Mouse (Mus musculus): ENCODE results near the gene Ccnd2. TPM values are rescaled to one million over a fixed set of nuclear protein-coding genes. Genes with fewer than 3 reads are reported as not detected.

Ccnd2 gene
- polyA plus RNA-seq, 1 experiment, result 42.9 TPM

DNA sequence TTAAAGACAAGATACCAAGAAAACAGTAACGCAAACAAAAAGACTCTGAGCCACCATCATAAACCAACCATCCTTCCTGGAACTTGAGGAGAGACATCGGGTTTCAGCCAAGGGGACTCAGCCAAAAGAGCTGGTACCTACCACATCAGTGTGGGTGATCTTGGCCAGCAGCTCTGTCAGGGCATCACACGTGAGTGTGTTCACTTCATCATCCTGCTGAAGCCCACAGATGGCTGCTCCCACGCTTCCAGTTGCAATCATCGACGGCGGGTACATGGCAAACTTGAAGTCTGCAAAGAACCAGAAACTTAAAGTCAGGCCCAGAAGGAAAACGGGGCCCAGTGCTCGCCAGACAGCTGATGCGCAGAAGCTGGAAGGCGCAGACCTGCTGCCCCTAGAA, 13.0 kb downstream of the Ccnd2 start:
- Histone ChIP-seq H3K27me3 (ENCODE audit: control insufficient read depth, insufficient read depth, low read length) (no peaks in the 10 kb centered on the region), H3K4me1 (ENCODE audit: control insufficient read depth, insufficient read depth, insufficient read length, low read length) (peaks cover 9% of the 10 kb centered on the region; the same call in 1 of the 2 replicates), H3K27ac (ENCODE audit: insufficient read depth, low read depth, low read length) (no peak overlapping the region), H3K4me3 (ENCODE audit: low read depth, low read length) (no peak overlapping the region), H3K36me3 (ENCODE audit: control insufficient read depth, insufficient read depth, low read length) (peaks cover 76% of the 10 kb centered on the region)
- TF ChIP-seq CTCF (IDR thresholded peaks at IDR 0.05; ENCODE audit: extremely low read depth, insufficient read length, insufficient replicate concordance, low read depth, low read length) (no peak), POLR2A (IDR thresholded peaks at IDR 0.05; ENCODE audit: low read depth, low read length) (no peak)
- 92% methylated on average over 11 of the region's 11 CpGs for WGBS

DNA sequence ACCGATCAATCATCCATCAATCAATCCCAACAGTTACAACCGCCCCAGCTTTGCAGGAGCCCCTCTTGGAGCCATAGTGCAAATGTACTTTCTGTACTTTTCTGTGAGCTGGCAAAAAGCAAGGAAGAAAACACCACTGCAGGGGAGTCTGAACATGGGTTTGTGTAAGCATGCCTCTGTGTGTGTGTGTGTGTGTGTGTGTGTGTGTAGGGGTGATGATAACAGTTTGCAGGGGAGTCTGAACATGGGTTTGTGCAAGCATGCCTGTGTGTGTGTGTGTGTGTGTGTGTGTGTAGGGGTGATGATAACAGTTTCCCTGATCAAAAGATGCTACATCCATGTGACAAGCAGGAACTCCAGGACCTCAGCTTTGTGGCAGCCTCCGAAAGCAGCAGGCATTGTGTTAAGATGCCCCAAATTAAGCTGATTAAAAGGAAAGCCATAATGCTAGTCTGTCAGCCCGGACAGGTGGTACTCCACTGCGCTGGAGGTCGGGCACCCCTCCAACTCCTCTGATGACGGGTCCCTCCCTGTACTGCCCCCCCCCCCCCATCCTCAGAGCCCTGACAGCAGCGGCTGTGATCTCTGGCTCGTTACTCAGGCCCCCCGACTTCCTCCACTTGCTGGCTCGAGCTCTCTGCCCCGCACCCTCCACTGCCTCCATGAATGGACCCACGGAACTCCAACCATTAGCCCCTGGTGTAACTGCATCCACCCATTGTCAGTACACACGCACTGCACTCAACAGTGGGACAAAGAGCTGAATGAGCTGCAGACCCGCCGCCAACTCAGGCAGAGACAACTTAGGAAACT, 18.4 kb downstream of the Ccnd2 start:
- no peak overlapping the region for H3K4me3 ChIP-seq (ENCODE audit: low read depth, low read length)
- H3K36me3 ChIP-seq (ENCODE audit: control insufficient read depth, insufficient read depth, low read length), result peaks cover 78% of the 10 kb centered on the region
- H3K27ac ChIP-seq (ENCODE audit: insufficient read depth, low read depth, low read length), result no peak overlapping the region
- no peaks in the 10 kb centered on the region for H3K27me3 ChIP-seq (ENCODE audit: control insufficient read depth, insufficient read depth, low read length)
- WGBS, result 73% methylated on average over 16 of the region's 16 CpGs
- TF ChIP-seq POLR2A (IDR thresholded peaks at IDR 0.05; ENCODE audit: low read depth, low read length) (no peak), CTCF (IDR thresholded peaks at IDR 0.05; ENCODE audit: extremely low read depth, insufficient read length, insufficient replicate concordance, low read depth, low read length) (no peak)
- H3K4me1 ChIP-seq (ENCODE audit: control insufficient read depth, insufficient read depth, insufficient read length, low read length), result no peaks in the 10 kb centered on the region; the same call in 1 of the 2 replicates

DNA sequence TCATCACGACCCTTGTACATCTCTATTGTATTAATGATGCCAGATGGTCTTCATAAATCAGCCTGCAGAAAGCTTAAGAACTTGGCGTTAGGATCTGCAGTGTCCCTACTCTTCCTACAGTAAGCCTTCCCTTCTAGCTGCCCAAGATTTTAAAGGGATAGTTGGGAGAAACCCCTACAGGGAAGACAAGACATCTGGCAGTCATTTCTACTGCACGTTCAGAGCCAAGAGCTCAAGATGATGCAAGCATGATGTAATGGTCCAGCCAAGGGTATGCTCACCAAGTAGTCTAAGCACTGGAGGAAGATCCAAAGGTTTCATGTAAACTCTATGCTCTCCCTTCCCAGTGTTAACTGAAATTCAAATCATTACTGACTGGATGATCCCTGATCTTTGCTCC, 19.3 kb downstream of the Ccnd2 start:
- Histone ChIP-seq H3K36me3 (ENCODE audit: control insufficient read depth, insufficient read depth, low read length) (peaks cover 75% of the 10 kb centered on the region), H3K27me3 (ENCODE audit: control insufficient read depth, insufficient read depth, low read length) (no peaks in the 10 kb centered on the region), H3K27ac (ENCODE audit: insufficient read depth, low read depth, low read length) (no peak overlapping the region), H3K4me3 (ENCODE audit: low read depth, low read length) (no peak overlapping the region), H3K4me1 (ENCODE audit: control insufficient read depth, insufficient read depth, insufficient read length, low read length) (no peaks in the 10 kb centered on the region; the same call in 1 of the 2 replicates)
- WGBS, result 35% methylated on average over 3 of the region's 3 CpGs
- TF ChIP-seq CTCF (IDR thresholded peaks at IDR 0.05; ENCODE audit: extremely low read depth, insufficient read length, insufficient replicate concordance, low read depth, low read length) (no peak), POLR2A (IDR thresholded peaks at IDR 0.05; ENCODE audit: low read depth, low read length) (no peak)

DNA sequence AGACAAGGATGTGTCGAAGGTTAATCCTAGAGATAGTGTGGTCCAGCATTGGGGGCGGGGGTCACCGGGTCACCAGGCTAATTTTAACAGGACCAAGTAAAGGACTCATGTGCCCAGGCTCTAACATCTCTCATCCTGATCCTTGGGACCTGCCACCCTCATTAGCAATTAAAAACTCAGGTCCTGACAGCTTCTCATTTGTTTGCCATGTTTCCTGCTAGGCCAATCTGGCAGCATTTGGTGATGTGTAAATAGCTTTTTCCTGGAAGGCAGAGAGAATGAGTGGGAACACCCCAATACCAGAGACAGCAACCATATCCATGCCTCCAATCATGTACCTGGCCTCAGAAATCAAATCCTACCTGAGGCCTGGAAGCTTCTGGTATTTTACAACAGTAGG, 20.0 kb downstream of the Ccnd2 start:
- H3K36me3 ChIP-seq (ENCODE audit: control insufficient read depth, insufficient read depth, low read length), result peaks cover 78% of the 10 kb centered on the region

DNA sequence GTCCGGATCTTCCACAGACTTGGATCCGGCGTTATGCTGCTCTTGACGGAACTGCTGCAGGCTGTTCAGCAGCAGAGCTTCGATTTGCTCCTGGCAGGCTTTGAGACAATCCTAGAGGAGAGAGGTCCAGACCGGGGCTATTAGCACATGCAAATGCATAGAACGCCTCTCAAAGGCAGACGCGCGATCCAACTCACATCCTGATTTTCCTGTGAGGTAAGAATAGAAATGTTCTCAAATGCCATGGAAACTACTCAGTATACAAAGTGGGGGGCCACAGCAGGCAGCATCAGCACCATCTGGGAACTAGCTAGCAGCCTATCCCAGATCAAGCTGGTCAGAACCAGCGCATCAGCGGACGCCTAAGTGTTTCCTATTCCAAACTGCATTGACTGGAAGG, 21.6 kb downstream of the Ccnd2 start:
- TF ChIP-seq CTCF (IDR thresholded peaks at IDR 0.05; ENCODE audit: extremely low read depth, insufficient read length, insufficient replicate concordance, low read depth, low read length) (no peak), POLR2A (IDR thresholded peaks at IDR 0.05; ENCODE audit: low read depth, low read length) (no peak)
- no peak overlapping the region for H3K4me3 ChIP-seq (ENCODE audit: low read depth, low read length)
- H3K36me3 ChIP-seq (ENCODE audit: control insufficient read depth, insufficient read depth, low read length), result peaks cover 69% of the 10 kb centered on the region
- 88% methylated on average over 13 of the region's 13 CpGs for WGBS
- no peak overlapping the region for H3K27ac ChIP-seq (ENCODE audit: insufficient read depth, low read depth, low read length)
- H3K27me3 ChIP-seq (ENCODE audit: control insufficient read depth, insufficient read depth, low read length), result no peaks in the 10 kb centered on the region
- no peaks in the 10 kb centered on the region; the same call in 1 of the 2 replicates for H3K4me1 ChIP-seq (ENCODE audit: control insufficient read depth, insufficient read depth, insufficient read length, low read length)

More for the DNA sequence above, 20.0 kb downstream of the Ccnd2 start:
- no peaks in the 10 kb centered on the region; the same call in 1 of the 2 replicates for H3K4me1 ChIP-seq (ENCODE audit: control insufficient read depth, insufficient read depth, insufficient read length, low read length)
- TF ChIP-seq POLR2A (IDR thresholded peaks at IDR 0.05; ENCODE audit: low read depth, low read length), result no peak
- no peak for TF ChIP-seq CTCF (IDR thresholded peaks at IDR 0.05; ENCODE audit: extremely low read depth, insufficient read length, insufficient replicate concordance, low read depth, low read length)
- no peaks in the 10 kb centered on the region for H3K27me3 ChIP-seq (ENCODE audit: control insufficient read depth, insufficient read depth, low read length)
- WGBS, result 49% methylated on average over 3 of the region's 3 CpGs
- no peak overlapping the region for H3K27ac ChIP-seq (ENCODE audit: insufficient read depth, low read depth, low read length)
- H3K4me3 ChIP-seq (ENCODE audit: low read depth, low read length), result no peak overlapping the region

DNA sequence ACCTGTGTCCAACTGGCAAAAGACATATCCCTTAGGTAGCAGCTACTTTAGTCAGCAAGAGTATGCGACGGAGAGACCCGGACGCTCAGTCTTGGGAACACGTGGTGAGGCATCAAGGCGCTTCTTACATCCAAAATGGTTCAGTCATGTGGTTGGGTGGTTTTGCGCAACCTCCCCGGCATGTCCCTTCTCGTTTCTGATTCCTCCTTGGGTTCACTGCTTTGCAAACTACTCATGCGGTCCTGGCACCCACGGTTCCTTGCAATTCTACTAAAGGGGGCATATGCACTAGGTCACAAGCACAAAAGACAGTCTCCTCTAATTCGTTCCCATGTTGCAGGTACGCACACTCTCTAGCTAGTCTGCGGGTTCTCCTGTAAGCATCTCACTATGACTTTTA, 22.3 kb downstream of the Ccnd2 start:
- H3K27ac ChIP-seq (ENCODE audit: insufficient read depth, low read depth, low read length), result no peak overlapping the region
- H3K27me3 ChIP-seq (ENCODE audit: control insufficient read depth, insufficient read depth, low read length), result no peaks in the 10 kb centered on the region
- no peak for TF ChIP-seq POLR2A (IDR thresholded peaks at IDR 0.05; ENCODE audit: low read depth, low read length)
- no peak for TF ChIP-seq CTCF (IDR thresholded peaks at IDR 0.05; ENCODE audit: extremely low read depth, insufficient read length, insufficient replicate concordance, low read depth, low read length)
- peaks cover 64% of the 10 kb centered on the region for H3K36me3 ChIP-seq (ENCODE audit: control insufficient read depth, insufficient read depth, low read length)
- H3K4me1 ChIP-seq (ENCODE audit: control insufficient read depth, insufficient read depth, insufficient read length, low read length), result no peaks in the 10 kb centered on the region; the same call in 1 of the 2 replicates
- WGBS, result 90% methylated on average over 14 of the region's 14 CpGs
- no peak overlapping the region for H3K4me3 ChIP-seq (ENCODE audit: low read depth, low read length)

DNA sequence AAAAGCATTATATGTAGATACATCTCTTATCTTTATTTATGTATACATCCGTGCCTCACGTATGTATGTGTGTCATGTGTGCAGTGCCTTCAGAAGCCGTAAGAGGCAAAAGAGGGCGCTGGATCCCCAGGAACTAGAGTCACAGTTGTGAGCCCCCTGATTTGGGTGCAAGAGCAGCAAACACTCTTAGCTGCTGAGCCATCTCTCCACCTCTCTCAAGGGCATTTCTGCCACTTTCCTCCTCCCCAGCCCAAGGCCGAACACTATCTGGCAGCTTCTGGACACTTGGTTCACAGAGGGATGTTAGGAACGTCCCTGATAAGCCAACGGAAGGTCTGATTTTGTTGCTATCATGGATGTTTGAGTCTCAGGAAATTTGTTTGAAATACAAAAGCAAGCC, 28.5 kb downstream of the Ccnd2 start:
- peaks cover 14% of the 10 kb centered on the region for H3K36me3 ChIP-seq (ENCODE audit: control insufficient read depth, insufficient read depth, low read length)
- 76% methylated on average over 7 of the region's 7 CpGs for WGBS
- no peak for TF ChIP-seq CTCF (IDR thresholded peaks at IDR 0.05; ENCODE audit: extremely low read depth, insufficient read length, insufficient replicate concordance, low read depth, low read length)
- TF ChIP-seq POLR2A (IDR thresholded peaks at IDR 0.05; ENCODE audit: low read depth, low read length), result no peak
- H3K27me3 ChIP-seq (ENCODE audit: control insufficient read depth, insufficient read depth, low read length), result no peaks in the 10 kb centered on the region
- H3K4me3 ChIP-seq (ENCODE audit: low read depth, low read length), result no peak overlapping the region
- H3K4me1 ChIP-seq (ENCODE audit: control insufficient read depth, insufficient read depth, insufficient read length, low read length), result no peaks in the 10 kb centered on the region
- no peak overlapping the region for H3K27ac ChIP-seq (ENCODE audit: insufficient read depth, low read depth, low read length)

Measured in small intestine, adult 2 months (tissue).